23 mouse cellular contexts compared by ENCODE assay signal in the genomic region with DNA sequence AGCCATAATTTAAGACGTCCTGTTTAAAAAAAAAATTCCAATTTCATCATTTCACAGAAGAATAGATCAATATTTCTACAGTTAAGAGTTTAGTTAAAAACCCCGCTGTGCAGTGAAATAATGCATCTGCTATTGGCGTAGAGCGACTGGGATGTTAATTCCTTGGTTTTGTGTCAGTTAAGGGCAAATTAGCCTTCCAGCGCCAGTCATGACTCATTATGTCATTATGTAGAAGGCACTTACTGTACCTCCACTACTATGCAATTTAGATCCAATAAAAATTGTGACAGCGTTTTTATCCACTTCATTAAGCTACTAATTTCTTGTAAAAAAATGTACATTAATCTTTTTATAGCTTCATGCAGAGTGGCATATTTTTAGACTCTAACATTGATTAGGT. TPM values are rescaled to one million over a fixed set of nuclear protein-coding genes. Genes with fewer than 3 reads are reported as not detected.
DNase-seq lines count a peak whose midpoint lies in the region; ATAC-seq and TF ChIP-seq lines count a peak whose summit lies in the region.
"Had no signal": no experiment of that assay in that cellular context is flagged by ENCODE, and none has a peak within 500 bp of the region (broad histone marks: within the 10 kb centered on the region; RNA-seq: fewer than 3 reads in every experiment).

No protein-coding gene starts in this region.

- H3K4me3 ChIP-seq in forebrain, embryonic 14.5 days (ENCODE audit: low read depth, low read length): no peak overlapping the region
- H3K4me3 ChIP-seq in forebrain, embryonic 11.5 days (ENCODE audit: low read depth, low read length): no peak overlapping the region
- H3K4me3 ChIP-seq in forebrain, embryonic 16.5 days (replicated peaks; ENCODE audit: low read length): no peak overlapping the region
- H3K4me3 ChIP-seq in forebrain, embryonic 13.5 days: no peak overlapping the region
- no peak overlapping the region for H3K4me3 ChIP-seq in forebrain, postnatal 0 days (ENCODE audit: low read depth, low read length)
- H3K4me3 ChIP-seq in forebrain, embryonic 10.5 days: no peak overlapping the region

- WGBS in forebrain, embryonic 14.5 days: 56% methylated on average over 6 of the region's 6 CpGs
- WGBS in forebrain, embryonic 11.5 days: 86% methylated on average over 6 of the region's 6 CpGs
- WGBS in forebrain, embryonic 16.5 days: 46% methylated on average over 6 of the region's 6 CpGs
- 69% methylated on average over 6 of the region's 6 CpGs for WGBS in forebrain, embryonic 13.5 days
- WGBS in forebrain, postnatal 0 days: 43% methylated on average over 6 of the region's 6 CpGs
- WGBS in forebrain, embryonic 10.5 days: 92% methylated on average over 6 of the region's 6 CpGs

- H3K27ac ChIP-seq in forebrain, embryonic 14.5 days (ENCODE audit: low read depth, low read length): no peak overlapping the region
- no peak overlapping the region for H3K27ac ChIP-seq in forebrain, embryonic 11.5 days (ENCODE audit: low read depth, low read length)
- no peak overlapping the region for H3K27ac ChIP-seq in forebrain, embryonic 16.5 days (ENCODE audit: low read length)
- no peak overlapping the region for H3K27ac ChIP-seq in forebrain, embryonic 13.5 days
- no peak overlapping the region for H3K27ac ChIP-seq in forebrain, postnatal 0 days (ENCODE audit: low read depth, low read length)
- no peak overlapping the region for H3K27ac ChIP-seq in forebrain, embryonic 10.5 days

- H3K9me3 ChIP-seq in forebrain, embryonic 14.5 days (replicated peaks; ENCODE audit: control insufficient read depth, low read length): no peaks in the 10 kb centered on the region
- H3K9me3 ChIP-seq in forebrain, embryonic 11.5 days (ENCODE audit: control insufficient read depth, low read length): no peaks in the 10 kb centered on the region
- H3K9me3 ChIP-seq in forebrain, embryonic 16.5 days (ENCODE audit: control insufficient read depth, low read length): no peaks in the 10 kb centered on the region
- no peaks in the 10 kb centered on the region for H3K9me3 ChIP-seq in forebrain, embryonic 13.5 days (replicated peaks)
- no peaks in the 10 kb centered on the region for H3K9me3 ChIP-seq in forebrain, postnatal 0 days (ENCODE audit: low read length)
- H3K9me3 ChIP-seq in forebrain, embryonic 10.5 days: no peaks in the 10 kb centered on the region
- H3K9me3 ChIP-seq: G1E had no signal

- no peaks in the 10 kb centered on the region for H3K27me3 ChIP-seq in forebrain, embryonic 14.5 days (replicated peaks; ENCODE audit: control insufficient read depth, insufficient read depth, low read length)
- no peaks in the 10 kb centered on the region for H3K27me3 ChIP-seq in forebrain, embryonic 11.5 days (ENCODE audit: control insufficient read depth, insufficient read depth, low read length)
- H3K27me3 ChIP-seq in forebrain, embryonic 16.5 days (replicated peaks; ENCODE audit: control insufficient read depth, insufficient read depth, low read length): no peaks in the 10 kb centered on the region
- H3K27me3 ChIP-seq in forebrain, embryonic 13.5 days: peaks cover 11% of the 10 kb centered on the region
- H3K27me3 ChIP-seq in forebrain, postnatal 0 days (ENCODE audit: insufficient read depth, low read length): no peaks in the 10 kb centered on the region
- H3K27me3 ChIP-seq in forebrain, embryonic 10.5 days (ENCODE audit: poor library complexity, severe bottlenecking): peaks cover 25% of the 10 kb centered on the region

- no peak for TF ChIP-seq CTCF in forebrain, postnatal 0 days (IDR thresholded peaks at IDR 0.05; ENCODE audit: low read depth)
- no peak for TF ChIP-seq CTCF in brain, embryonic 14.5 days (IDR thresholded peaks at IDR 0.05; ENCODE audit: borderline replicate concordance, extremely low read depth, insufficient read depth, insufficient read length)

- H3K9ac ChIP-seq in forebrain, embryonic 14.5 days (ENCODE audit: low read length): no peak overlapping the region
- no peak overlapping the region for H3K9ac ChIP-seq in forebrain, embryonic 11.5 days (ENCODE audit: low read length)
- H3K9ac ChIP-seq in forebrain, embryonic 16.5 days (replicated peaks; ENCODE audit: low read depth, low read length): no peak overlapping the region
- H3K9ac ChIP-seq in forebrain, embryonic 13.5 days: no peak overlapping the region
- no peak overlapping the region for H3K9ac ChIP-seq in forebrain, postnatal 0 days

- no peak for ATAC-seq in forebrain, embryonic 14.5 days
- ATAC-seq in forebrain, embryonic 11.5 days (replicated peaks; ENCODE audit: low FRiP score): no peak
- peak; percentile 55; the same call in 1 of the 2 replicates for ATAC-seq in forebrain, embryonic 16.5 days
- ATAC-seq in forebrain, embryonic 13.5 days: no peak
- peak; percentile 42; the same call in 1 of the 2 replicates for ATAC-seq in forebrain, postnatal 0 days
- ATAC-seq: activated CD4-positive, CD25-positive, alpha-beta regulatory T cell, adult 4 months; CD4-positive, CD25-positive, alpha-beta regulatory T cell, adult 4 months had no signal

- no peak for TF ChIP-seq POLR2A in brain, embryonic 14.5 days (IDR thresholded peaks at IDR 0.05; ENCODE audit: borderline replicate concordance, extremely low read depth, insufficient read depth, insufficient read length, poor library complexity, severe bottlenecking)

- H3K36me3 ChIP-seq in forebrain, embryonic 14.5 days (ENCODE audit: control insufficient read depth, insufficient read depth, low read length): no peaks in the 10 kb centered on the region
- no peaks in the 10 kb centered on the region for H3K36me3 ChIP-seq in forebrain, embryonic 11.5 days (ENCODE audit: control insufficient read depth, insufficient read depth, low read length)
- no peaks in the 10 kb centered on the region for H3K36me3 ChIP-seq in forebrain, embryonic 16.5 days (ENCODE audit: control insufficient read depth, insufficient read depth)
- no peaks in the 10 kb centered on the region for H3K36me3 ChIP-seq in forebrain, embryonic 13.5 days (ENCODE audit: poor library complexity, severe bottlenecking)
- no peaks in the 10 kb centered on the region for H3K36me3 ChIP-seq in forebrain, postnatal 0 days (ENCODE audit: insufficient read depth)
- H3K36me3 ChIP-seq in forebrain, embryonic 10.5 days (replicated peaks): no peaks in the 10 kb centered on the region
- H3K36me3 ChIP-seq: G1E had no signal

- DNase-seq in forebrain, embryonic 14.5 days (ENCODE audit: low spot score): peak; percentile 54
- DNase-seq in forebrain, embryonic 11.5 days (ENCODE audit: low spot score): no peak
- DNase-seq in forebrain, postnatal 0 days: no peak
- DNase-seq in forebrain, embryonic 10.5 days (ENCODE audit: extremely low spot score, low spot score): no peak
- peak; percentile 71 for DNase-seq in brain, embryonic 14.5 days (ENCODE audit: low read depth)
- DNase-seq in urinary bladder, adult 18-20 months (ENCODE audit: low spot score in 2 of 2): no peak
- DNase-seq: adrenal gland, adult 2 months; adrenal gland, adult 8-10 months; adrenal gland, postnatal 10 days; adrenal gland, postnatal 14 days; adrenal gland, postnatal 25 days; adrenal gland, postnatal 36 days; B cell, adult 2 months; cerebellum, adult 11 months; cerebellum, adult 11-12 months; cerebellum, adult 18-20 months had no signal

- H3K4me2 ChIP-seq in forebrain, embryonic 14.5 days (ENCODE audit: low read length): no peak overlapping the region
- H3K4me2 ChIP-seq in forebrain, embryonic 11.5 days (ENCODE audit: low read depth, low read length, severe bottlenecking): no peak overlapping the region
- no peak overlapping the region for H3K4me2 ChIP-seq in forebrain, embryonic 16.5 days (ENCODE audit: low read length)
- no peak overlapping the region for H3K4me2 ChIP-seq in forebrain, embryonic 13.5 days
- H3K4me2 ChIP-seq in forebrain, postnatal 0 days (ENCODE audit: low read depth): no peak overlapping the region

- no peaks in the 10 kb centered on the region for H3K4me1 ChIP-seq in forebrain, embryonic 14.5 days (ENCODE audit: control insufficient read depth, insufficient read depth, low read length)
- no peaks in the 10 kb centered on the region for H3K4me1 ChIP-seq in forebrain, embryonic 11.5 days (replicated peaks; ENCODE audit: control insufficient read depth, insufficient read depth, low read length)
- no peaks in the 10 kb centered on the region for H3K4me1 ChIP-seq in forebrain, embryonic 16.5 days (replicated peaks; ENCODE audit: control insufficient read depth, insufficient read depth, low read length)
- 0 out of 2 replicates have a peak, but pooled peaks cover 6% of the 10 kb centered on the region for H3K4me1 ChIP-seq in forebrain, embryonic 13.5 days
- no peaks in the 10 kb centered on the region for H3K4me1 ChIP-seq in forebrain, postnatal 0 days (ENCODE audit: insufficient read depth)
- H3K4me1 ChIP-seq in forebrain, embryonic 10.5 days: no peaks in the 10 kb centered on the region

RNA-seq across cellular contexts. Expression of gene 4930535I16Rik, which starts 31.1 kb away (rescaled TPM):
- not detected in 2 replicates for polyA plus RNA-seq in forebrain, embryonic 14.5 days (2014; fragmentation: Nextera tagmentation; extraction: Ambion mirVana)
- polyA plus RNA-seq in forebrain, embryonic 11.5 days (2014; fragmentation: Nextera tagmentation; extraction: Ambion mirVana): not detected in 2 replicates
- polyA plus RNA-seq in forebrain, embryonic 16.5 days (2015; fragmentation: Nextera tagmentation; extraction: Ambion mirVana): not detected in 2 replicates
- not detected in 2 replicates for polyA plus RNA-seq in forebrain, embryonic 13.5 days (2015; fragmentation: Nextera tagmentation; extraction: Ambion mirVana)
- total RNA-seq in forebrain, postnatal 0 days (2014; rRNA removed): not detected in 2 replicates
- polyA plus RNA-seq in forebrain, postnatal 0 days (2015; fragmentation: Nextera tagmentation; extraction: Ambion mirVana): not detected in 2 replicates
- polyA plus RNA-seq in forebrain, embryonic 10.5 days (2016; fragmentation: Nextera tagmentation; extraction: Ambion mirVana): not detected in 2 replicates
- polyA plus RNA-seq in brain, embryonic 14.5 days (2012; rRNA removed): not detected in 2 replicates
- total RNA-seq: adrenal gland, adult 18-20 months; adrenal gland, adult 2 months; adrenal gland, adult 8-10 months; adrenal gland, postnatal 10 days; adrenal gland, postnatal 14 days; adrenal gland, postnatal 25 days; adrenal gland, postnatal 36 days; adrenal gland, postnatal 4 days; G1E had no signal
- polyA plus RNA-seq: activated CD4-positive, CD25-positive, alpha-beta regulatory T cell, adult 4 months; CD4-positive, CD25-positive, alpha-beta regulatory T cell, adult 4 months; G1E had no signal

RNA-seq across cellular contexts. Expression of gene Rragc, which starts 31.7 kb away (rescaled TPM):
- polyA plus RNA-seq in forebrain, embryonic 14.5 days (2014; fragmentation: Nextera tagmentation; extraction: Ambion mirVana): 42.5 and 47.9 TPM in 2 replicates
- polyA plus RNA-seq in forebrain, embryonic 11.5 days (2014; fragmentation: Nextera tagmentation; extraction: Ambion mirVana): 42.6 and 47.5 TPM in 2 replicates
- polyA plus RNA-seq in forebrain, embryonic 16.5 days (2015; fragmentation: Nextera tagmentation; extraction: Ambion mirVana): 44.7 and 54.8 TPM in 2 replicates
- polyA plus RNA-seq in forebrain, embryonic 13.5 days (2015; fragmentation: Nextera tagmentation; extraction: Ambion mirVana): 44.1 and 46.3 TPM in 2 replicates
- total RNA-seq in forebrain, postnatal 0 days (2014; rRNA removed): 41.8 and 51.9 TPM in 2 replicates
- 32.8 and 42.6 TPM in 2 replicates for polyA plus RNA-seq in forebrain, postnatal 0 days (2015; fragmentation: Nextera tagmentation; extraction: Ambion mirVana)
- polyA plus RNA-seq in forebrain, embryonic 10.5 days (2016; fragmentation: Nextera tagmentation; extraction: Ambion mirVana): 34.2 and 34.9 TPM in 2 replicates
- polyA plus RNA-seq in brain, embryonic 14.5 days (2012; rRNA removed): 57.8 and 60.0 TPM in 2 replicates

RNA-seq across cellular contexts. Expression of gene Mycbp, which starts 44.3 kb away (rescaled TPM):
- polyA plus RNA-seq in forebrain, embryonic 14.5 days (2014; fragmentation: Nextera tagmentation; extraction: Ambion mirVana): 33.6 and 42.8 TPM in 2 replicates
- 58.6 and 59.9 TPM in 2 replicates for polyA plus RNA-seq in forebrain, embryonic 11.5 days (2014; fragmentation: Nextera tagmentation; extraction: Ambion mirVana)
- polyA plus RNA-seq in forebrain, embryonic 16.5 days (2015; fragmentation: Nextera tagmentation; extraction: Ambion mirVana): 34.1 and 38.8 TPM in 2 replicates
- 35.5 and 43.3 TPM in 2 replicates for polyA plus RNA-seq in forebrain, embryonic 13.5 days (2015; fragmentation: Nextera tagmentation; extraction: Ambion mirVana)
- 7.1 and 7.9 TPM in 2 replicates for total RNA-seq in forebrain, postnatal 0 days (2014; rRNA removed)
- 40.8 and 46.0 TPM in 2 replicates for polyA plus RNA-seq in forebrain, postnatal 0 days (2015; fragmentation: Nextera tagmentation; extraction: Ambion mirVana)
- polyA plus RNA-seq in forebrain, embryonic 10.5 days (2016; fragmentation: Nextera tagmentation; extraction: Ambion mirVana): 65.7 and 67.7 TPM in 2 replicates
- 11.1 and 11.7 TPM in 2 replicates for polyA plus RNA-seq in brain, embryonic 14.5 days (2012; rRNA removed)

Comparison
In these comparisons a context has a peak if more than half of its experiments do, and no peak if none do; other contexts are left out.
1. ATAC-seq: peak in forebrain, embryonic 16.5 days (single experiment) and forebrain, postnatal 0 days (single experiment); none in forebrain, embryonic 14.5 days (single experiment), forebrain, embryonic 11.5 days (single experiment) and forebrain, embryonic 13.5 days (single experiment).
2. DNase-seq: peak in forebrain, embryonic 14.5 days (single experiment) and brain, embryonic 14.5 days (single experiment); none in forebrain, embryonic 11.5 days (single experiment), forebrain, postnatal 0 days (single experiment), forebrain, embryonic 10.5 days (single experiment) and urinary bladder, adult 18-20 months (0 of 2).